Mouse (Mus musculus) telencephalon, adult 2 months (tissue): Measurements from ENCODE around the gene Otogl.

ENCODE experiments used
- DNase-seq: peaks from one replicate; pipeline ENCODE4 v3.0.0-alpha.2; 2011; ENCODE audit warnings: low read depth, low spot score

Gene Otogl

GRCm38 (mm10) chr10:107912084-107912573, at the start of gene Otogl:
Gene Otogl, minus strand, starts transcription at chr10:107912134.
- DNase-seq, result no peak

GRCm38 (mm10) chr10:107956588-107956987, 44.7 kb upstream of the Otogl start:
- no peak for DNase-seq

GRCm38 (mm10) chr10:107954444-107954843, 42.5 kb upstream of the Otogl start:
- DNase-seq, result no peak

GRCm38 (mm10) chr10:107951596-107951995, 39.7 kb upstream of the Otogl start:
- no peak for DNase-seq

- no peak for DNase-seq
Observed at GRCm38 (mm10) chr10:107949945-107950344, 38.0 kb upstream of the Otogl start.

- peak; percentile 23 for DNase-seq
Observed at GRCm38 (mm10) chr10:107948647-107949046, 36.7 kb upstream of the Otogl start.

- DNase-seq, result no peak
Observed at GRCm38 (mm10) chr10:107948038-107948437, 36.1 kb upstream of the Otogl start.

- no peak for DNase-seq
Observed at GRCm38 (mm10) chr10:107946348-107946747, 34.4 kb upstream of the Otogl start.

GRCm38 (mm10) chr10:107943859-107944258, 31.9 kb upstream of the Otogl start:
- no peak for DNase-seq

- no peak for DNase-seq
Observed at GRCm38 (mm10) chr10:107941188-107941900, 29.4 kb upstream of the Otogl start.

- DNase-seq, result peak; percentile 51
Observed at GRCm38 (mm10) chr10:107940302-107940701, 28.4 kb upstream of the Otogl start.

GRCm38 (mm10) chr10:107939821-107940220, 27.9 kb upstream of the Otogl start:
- DNase-seq, result no peak

GRCm38 (mm10) chr10:107934055-107934454, 22.1 kb upstream of the Otogl start:
- DNase-seq, result no peak

GRCm38 (mm10) chr10:107933527-107933926, 21.6 kb upstream of the Otogl start:
- DNase-seq, result no peak

- DNase-seq, result peak; percentile 63
Observed at GRCm38 (mm10) chr10:107931833-107932828, 20.2 kb upstream of the Otogl start.

GRCm38 (mm10) chr10:107930471-107931021, 18.6 kb upstream of the Otogl start:
- no peak for DNase-seq

- DNase-seq, result no peak
Observed at GRCm38 (mm10) chr10:107925306-107925705, 13.4 kb upstream of the Otogl start.

- no peak for DNase-seq
Observed at GRCm38 (mm10) chr10:107923860-107924259, 11.9 kb upstream of the Otogl start.

GRCm38 (mm10) chr10:107922750-107923149, 10.8 kb upstream of the Otogl start:
- no peak for DNase-seq

- DNase-seq, result no peak
Observed at GRCm38 (mm10) chr10:107921549-107921948, 9.6 kb upstream of the Otogl start.

GRCm38 (mm10) chr10:107921134-107921533, 9.2 kb upstream of the Otogl start:
- DNase-seq, result no peak

- no peak for DNase-seq
Observed at GRCm38 (mm10) chr10:107913013-107913412, 1.1 kb upstream of the Otogl start.
